Mouse (Mus musculus) mature B cell (primary cell): ENCODE results near the gene Prmt3.

ENCODE experiments used
- in situ Hi-C: fragments of 300-500 bp; cut with MboI; formaldehyde crosslinking; loops from 2 replicates; pipeline ENCODE4 v1.14.3; 2019

Prmt3 gene

DNA sequence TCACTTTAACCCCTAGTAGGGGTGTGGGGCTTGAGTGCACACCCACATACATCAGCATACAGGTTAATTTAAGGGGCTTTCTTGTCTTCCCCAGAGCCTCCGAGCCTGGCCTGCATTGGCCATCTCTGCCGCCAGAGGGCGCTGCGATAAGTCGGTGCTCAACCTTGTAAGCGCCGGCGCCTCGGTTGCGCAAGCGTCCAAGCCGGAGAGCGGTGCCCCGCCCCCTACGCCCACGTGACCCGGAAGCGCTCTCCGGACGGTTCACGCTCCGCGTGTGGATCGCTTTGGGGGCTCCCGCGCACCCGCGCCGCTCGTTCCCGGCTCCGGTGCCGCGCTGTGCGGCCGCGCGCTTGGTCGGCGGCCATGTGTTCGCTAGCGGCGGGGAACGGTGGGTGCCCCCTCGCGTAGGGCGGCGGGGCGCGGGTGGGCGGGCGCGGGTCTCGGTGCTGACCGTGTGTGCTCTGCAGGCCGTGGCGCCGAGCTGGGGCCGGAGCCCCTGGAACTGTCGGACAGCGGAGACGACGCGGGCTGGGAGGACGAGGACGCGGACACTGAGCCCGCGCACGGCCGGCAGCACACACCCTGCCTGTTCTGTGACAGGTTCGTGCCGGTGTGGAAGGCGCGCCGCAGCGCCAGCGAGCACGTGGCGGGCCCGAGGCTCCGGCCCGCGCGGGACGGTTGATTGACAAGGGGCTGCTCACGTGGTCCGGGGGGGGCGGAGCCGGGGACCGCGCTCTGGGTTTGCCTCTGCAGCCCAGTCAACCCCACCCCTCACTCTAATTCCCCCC, at the start of gene Prmt3:
TSS of gene Prmt3 (plus strand) at position 233 of the 788 bp plus-strand sequence.
- in situ Hi-C loops = loop anchor here (25.0 kb wide), 1 partner anchor 991 kb away; the partner anchor contains the start of gene Zdhhc13

- in situ Hi-C loops = no loop called here
Measured at GRCm38 (mm10) chr7:49734342-49734741, 43.8 kb upstream of the Prmt3 start.

DNA sequence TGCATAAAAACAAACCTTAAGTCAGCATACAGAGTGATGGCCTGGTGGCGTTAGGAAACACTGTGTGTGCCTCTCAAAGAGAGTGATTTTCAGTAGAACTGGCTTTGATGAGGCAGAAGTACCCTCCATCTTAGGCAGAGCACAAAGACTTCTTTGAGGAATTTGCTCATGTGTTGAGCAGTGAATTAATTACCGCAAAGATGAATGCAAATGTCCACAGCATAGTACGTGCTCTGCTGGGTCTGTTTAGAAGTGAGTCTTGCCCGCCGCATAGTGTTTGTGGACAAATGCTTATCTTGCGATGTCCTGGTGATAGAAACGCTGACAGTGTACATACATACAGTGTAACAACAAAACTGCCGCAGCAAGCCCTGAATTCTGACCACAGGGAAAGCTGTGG, 38.7 kb upstream of the Prmt3 start:
- in situ Hi-C loops = no loop called here

- in situ Hi-C loops = no loop called here
Measured at GRCm38 (mm10) chr7:49741474-49741873, 36.7 kb upstream of the Prmt3 start.

DNA sequence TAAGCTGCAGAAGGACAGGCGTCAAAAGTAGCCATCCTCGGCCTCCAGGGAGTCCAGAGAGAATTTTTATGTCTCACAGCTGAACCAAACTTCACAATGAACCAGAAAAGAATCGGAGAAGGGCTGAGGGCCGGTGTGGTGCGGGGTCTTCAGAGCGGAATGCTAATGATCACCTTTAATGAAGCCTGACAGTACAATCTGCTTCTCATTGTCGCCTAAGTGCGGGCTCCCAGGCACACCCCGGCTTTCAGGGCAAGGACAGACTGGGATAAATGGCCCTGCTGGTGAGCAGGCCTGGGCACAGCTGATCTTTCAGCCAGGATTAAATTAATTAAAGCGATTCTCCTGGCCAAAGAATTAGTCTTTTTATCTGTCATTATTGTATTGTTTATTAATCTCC, 36.2 kb upstream of the Prmt3 start:
- in situ Hi-C loops = no loop called here

GRCm38 (mm10) chr7:49751148-49751547, 27.0 kb upstream of the Prmt3 start:
- in situ Hi-C loops = loop anchor here (10.0 kb wide), 1 partner anchor 126 kb away; no protein-coding TSS in a partner anchor

GRCm38 (mm10) chr7:49752730-49753506, 25.2 kb upstream of the Prmt3 start:
- in situ Hi-C loops = loop anchor here (10.0 kb wide), 1 partner anchor 128 kb away; no protein-coding TSS in a partner anchor

- in situ Hi-C loops = loop anchor here (10.0 kb wide), 1 partner anchor 130 kb away; no protein-coding TSS in a partner anchor
Measured at GRCm38 (mm10) chr7:49754767-49755166, 23.4 kb upstream of the Prmt3 start.

DNA sequence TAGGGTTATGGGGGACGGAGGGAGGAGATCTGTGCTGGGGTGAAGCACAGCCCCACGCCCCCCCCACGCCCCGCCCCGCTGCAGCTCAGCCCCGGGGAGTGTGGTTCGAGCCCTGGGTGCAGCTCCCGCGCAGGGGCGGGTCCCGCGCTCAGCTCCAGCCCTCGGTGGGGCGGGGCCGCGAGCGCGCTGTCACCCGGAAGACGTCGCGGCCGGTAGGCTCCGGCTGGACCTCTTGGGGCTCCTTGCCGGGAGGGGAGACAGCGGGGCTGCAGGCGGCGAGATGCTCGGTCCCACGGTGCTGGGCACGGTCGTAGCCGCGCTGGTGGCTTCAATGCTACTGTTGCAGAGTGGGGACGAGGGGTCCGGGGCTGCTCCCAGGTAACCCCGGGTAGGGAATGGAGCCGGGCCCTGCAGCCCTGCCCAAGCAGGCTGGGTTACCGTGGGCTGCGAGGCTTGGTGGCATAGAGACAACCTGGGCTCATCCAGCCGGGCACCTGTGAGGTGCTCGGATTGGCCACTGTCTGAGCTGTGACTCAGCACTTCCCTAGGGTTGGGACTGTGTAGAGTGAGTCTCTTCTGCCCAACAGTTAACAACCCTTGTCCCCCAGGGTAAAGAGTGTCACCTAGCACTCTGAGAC, 19.1 kb upstream of the Prmt3 start, which contains the start of gene Htatip2:
TSS of gene Htatip2 (plus strand) at position 182 of the 638 bp plus-strand sequence.
- in situ Hi-C loops = loop anchor here (10.0 kb wide), 1 partner anchor 134 kb away; no protein-coding TSS in a partner anchor

DNA sequence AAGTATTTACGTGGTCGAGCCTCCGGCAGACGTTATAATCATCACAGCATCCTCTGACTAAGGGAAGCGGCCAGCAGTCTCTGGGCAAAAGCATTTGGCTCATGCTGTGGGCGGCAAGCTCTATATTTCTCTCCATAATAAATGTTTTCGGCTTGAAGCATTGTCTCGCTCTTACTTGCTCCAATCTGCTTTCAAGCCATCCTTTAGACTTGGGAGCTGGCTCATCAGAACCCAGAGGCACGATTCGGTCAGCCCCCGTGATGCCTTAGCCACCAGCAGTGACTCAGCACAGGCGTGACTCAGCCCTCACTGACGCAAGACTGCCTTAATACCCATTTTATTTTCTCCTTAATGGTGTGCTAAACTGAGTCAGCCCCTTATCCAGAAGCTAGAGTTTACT, 15.5 kb upstream of the Prmt3 start:
- in situ Hi-C loops = no loop called here

DNA sequence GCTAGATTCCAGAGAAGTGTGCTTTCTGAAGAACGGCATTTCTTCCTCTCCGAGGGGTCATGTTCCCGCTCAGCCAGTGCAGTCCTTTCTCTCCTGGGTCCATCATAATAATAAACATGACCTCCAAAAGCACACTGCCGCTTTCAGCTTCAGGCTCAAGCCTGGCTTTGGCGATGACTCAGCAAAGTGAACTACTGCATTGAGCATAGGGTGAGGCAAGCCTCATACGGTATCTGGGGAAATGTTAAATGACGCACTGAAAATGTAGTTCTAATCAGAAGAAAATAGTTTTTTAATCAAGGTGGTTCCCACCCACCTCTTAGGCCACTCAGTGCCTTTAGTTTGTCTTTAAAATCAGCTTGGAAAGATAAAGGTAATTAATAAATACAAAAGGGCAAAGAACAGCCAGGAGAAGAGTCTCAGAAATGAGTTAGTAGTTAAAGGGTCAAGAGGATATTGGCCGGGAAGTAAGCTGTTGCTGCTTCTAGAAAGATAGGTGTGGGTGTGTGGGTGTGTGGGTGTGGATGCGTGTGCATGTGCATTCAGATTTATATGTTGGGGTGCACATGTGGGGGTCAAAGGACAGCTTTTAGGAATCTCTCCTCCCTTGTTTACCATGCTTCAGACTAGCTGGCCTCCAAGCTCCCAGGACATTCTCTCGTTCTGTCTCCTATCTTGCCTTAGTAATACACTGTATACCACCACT, 14.0 kb upstream of the Prmt3 start:
- in situ Hi-C loops = no loop called here

DNA sequence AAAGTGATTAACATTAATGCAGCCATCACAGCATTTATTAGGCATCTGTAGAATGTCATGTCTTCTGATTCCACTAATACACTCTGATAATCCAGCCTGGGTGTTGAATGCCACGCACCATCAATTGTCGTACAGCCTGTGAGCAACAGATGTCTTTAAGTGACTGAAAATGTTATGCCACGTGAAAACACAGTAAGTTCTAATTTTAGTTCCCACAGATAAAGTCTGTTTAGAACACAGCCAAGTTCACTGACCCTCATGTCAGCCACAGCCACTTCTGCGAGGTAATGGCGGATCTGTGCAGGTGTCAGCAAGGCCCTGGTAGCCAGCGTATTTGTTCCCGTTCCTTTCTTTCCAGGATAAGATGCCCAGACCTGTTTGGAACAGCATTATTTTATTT, 12.0 kb upstream of the Prmt3 start:
- in situ Hi-C loops = no loop called here

DNA sequence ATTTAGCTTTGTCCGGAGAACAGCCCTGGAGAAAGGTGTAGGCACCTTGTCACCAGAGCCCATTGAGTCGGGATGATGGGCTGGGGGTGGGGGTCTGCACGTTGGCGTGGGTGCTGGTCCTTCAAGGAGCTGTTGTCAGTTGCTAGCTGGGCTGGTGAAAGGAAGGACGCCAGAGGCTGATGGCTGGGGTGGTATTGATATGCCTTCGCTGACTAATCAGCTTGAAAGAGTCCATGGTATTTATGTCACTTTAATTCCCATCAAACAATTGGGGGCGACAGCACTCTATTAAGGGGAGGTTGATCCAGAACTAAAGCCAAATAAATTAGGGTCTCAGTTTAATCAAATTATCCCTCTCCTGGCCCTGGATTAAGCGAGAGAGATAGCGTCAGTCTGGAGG, 9.6 kb upstream of the Prmt3 start:
- in situ Hi-C loops = no loop called here

- in situ Hi-C loops = no loop called here
Measured at GRCm38 (mm10) chr7:49774396-49774795, 3.8 kb upstream of the Prmt3 start.

GRCm38 (mm10) chr7:49777585-49777984, 561 bp upstream of the Prmt3 start:
- in situ Hi-C loops = loop anchor here (25.0 kb wide), 1 partner anchor 990 kb away; the partner anchor contains the start of gene Zdhhc13

DNA sequence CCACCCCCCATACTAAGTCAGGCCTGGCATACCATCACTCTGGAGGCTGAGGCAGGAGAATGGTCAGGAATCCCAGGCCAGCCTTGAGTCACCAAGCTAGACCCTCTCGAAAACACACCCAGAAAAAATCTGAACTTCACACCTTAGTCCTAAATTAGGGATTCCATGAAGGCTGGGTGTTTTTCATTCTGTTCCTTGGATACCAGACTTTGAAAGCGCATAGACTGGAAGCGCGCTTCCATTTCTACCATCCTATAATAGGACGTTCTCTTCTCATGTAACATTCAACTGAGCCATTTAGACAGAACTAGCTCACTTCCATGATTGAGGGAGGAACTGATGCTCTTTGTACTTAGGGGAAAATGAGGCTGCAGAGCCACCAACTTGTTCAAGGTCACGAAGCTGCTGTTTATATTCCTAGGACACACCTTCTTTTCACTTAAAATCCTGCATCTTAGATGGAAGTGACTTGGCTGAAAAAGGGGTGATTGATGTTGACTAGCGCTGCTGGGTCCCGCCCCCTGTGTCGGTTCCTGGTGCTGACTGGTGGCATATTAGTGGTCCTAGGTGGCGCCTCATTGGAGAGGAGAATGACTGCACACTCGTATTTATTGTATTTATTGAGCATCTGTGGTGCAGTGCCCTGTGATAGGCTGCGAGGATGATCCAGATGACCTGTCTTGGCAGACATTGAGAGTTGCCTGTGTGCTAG, 914 bp downstream of the Prmt3 start:
- in situ Hi-C loops = loop anchor here (25.0 kb wide), 1 partner anchor 992 kb away; the partner anchor contains the start of gene Zdhhc13

DNA sequence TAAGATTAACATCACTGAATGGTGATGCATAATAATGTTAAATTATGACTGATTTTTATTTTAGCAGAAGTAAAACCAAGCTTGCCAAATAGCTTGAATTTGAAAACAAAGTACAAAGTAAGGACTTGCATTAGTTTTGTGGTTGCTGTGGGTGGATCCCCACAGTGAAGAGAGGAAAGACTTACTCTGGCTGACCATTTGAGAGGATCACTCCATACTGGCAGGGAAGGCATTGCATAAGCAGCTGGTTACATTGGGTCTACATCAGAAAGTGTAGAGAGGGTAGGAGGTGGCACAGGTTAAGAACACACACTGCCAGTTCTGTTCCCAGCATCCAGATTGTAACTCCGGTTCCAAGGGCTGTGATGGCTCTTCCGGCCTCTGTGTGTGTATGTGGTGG, 4.9 kb downstream of the Prmt3 start:
- in situ Hi-C loops = loop anchor here (25.0 kb wide), 1 partner anchor 996 kb away; the partner anchor contains the start of gene Zdhhc13

GRCm38 (mm10) chr7:49785141-49785540, 7.0 kb downstream of the Prmt3 start:
- in situ Hi-C loops = loop anchor here (25.0 kb wide), 1 partner anchor 998 kb away; the partner anchor contains the start of gene Zdhhc13

GRCm38 (mm10) chr7:49786618-49787382, 8.7 kb downstream of the Prmt3 start:
- in situ Hi-C loops = loop anchor here (25.0 kb wide), 1 partner anchor 999 kb away; the partner anchor contains the start of gene Zdhhc13

DNA sequence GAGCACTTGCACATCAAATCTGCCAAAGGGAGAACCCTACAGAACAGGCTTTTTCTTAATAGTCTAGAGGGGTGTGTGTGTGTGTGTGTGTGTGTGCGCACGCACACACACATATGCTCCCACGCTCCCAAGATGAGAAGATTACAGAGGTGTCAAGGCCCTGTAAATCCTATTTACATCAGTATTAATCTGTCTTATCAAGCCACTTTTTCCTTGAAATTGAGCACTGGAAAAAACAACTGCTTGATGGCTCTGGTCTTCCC, 9.2 kb downstream of the Prmt3 start:
- in situ Hi-C loops = loop anchor here (25.0 kb wide), 1 partner anchor 1000 kb away; the partner anchor contains the start of gene Zdhhc13
